10 mouse cellular contexts compared by ENCODE assay signal in genomic region chr12:33403265-33403693, GRCm38 (mm10). TPM values are rescaled to one million over a fixed set of nuclear protein-coding genes. Genes with fewer than 3 reads are reported as not detected.
DNase-seq lines count a peak whose midpoint lies in the region; ATAC-seq and TF ChIP-seq lines count a peak whose summit lies in the region.
"Had no signal": no experiment of that assay in that cellular context is flagged by ENCODE, and none has a peak within 500 bp of the region (broad histone marks: within the 10 kb centered on the region; RNA-seq: fewer than 3 reads in every experiment).

No protein-coding gene starts in this region.

- no peak for TF ChIP-seq CTCF in stomach, postnatal 0 days (IDR thresholded peaks at IDR 0.05; ENCODE audit: low read depth)

- TF ChIP-seq EP300 in stomach, postnatal 0 days (optimal IDR thresholded peaks at IDR 0.05), result no peak

- H3K27ac ChIP-seq in stomach, embryonic 14.5 days (ENCODE audit: low read length), result no peak overlapping the region
- no peak overlapping the region for H3K27ac ChIP-seq in stomach, postnatal 0 days (replicated peaks)
- H3K27ac ChIP-seq in embryonic facial prominence, embryonic 11.5 days (replicated peaks; ENCODE audit: low read depth, low read length), result no peak overlapping the region
- peak overlapping the region; percentile 12; the same call in 1 of the 2 replicates for H3K27ac ChIP-seq in lung, embryonic 15.5 days
- no peak overlapping the region for H3K27ac ChIP-seq in forebrain, embryonic 13.5 days
- no peak overlapping the region for H3K27ac ChIP-seq in hindbrain, embryonic 12.5 days

- H3K36me3 ChIP-seq in stomach, embryonic 14.5 days (ENCODE audit: control insufficient read depth, insufficient read depth, low read length), result no peaks in the 10 kb centered on the region
- no peaks in the 10 kb centered on the region for H3K36me3 ChIP-seq in stomach, postnatal 0 days (ENCODE audit: control insufficient read depth, insufficient read depth, low read length)
- H3K36me3 ChIP-seq in embryonic facial prominence, embryonic 11.5 days (replicated peaks; ENCODE audit: control insufficient read depth, insufficient read depth, low read depth, low read length), result no peaks in the 10 kb centered on the region
- H3K36me3 ChIP-seq in lung, embryonic 15.5 days, result no peaks in the 10 kb centered on the region
- no peaks in the 10 kb centered on the region for H3K36me3 ChIP-seq in forebrain, embryonic 13.5 days (ENCODE audit: poor library complexity, severe bottlenecking)
- H3K36me3 ChIP-seq in hindbrain, embryonic 12.5 days, result no peaks in the 10 kb centered on the region

- no peak for DNase-seq in stomach, postnatal 0 days (ENCODE audit: low spot score)
- DNase-seq in embryonic facial prominence, embryonic 11.5 days (ENCODE audit: low spot score), result peak; percentile 37
- no peak for DNase-seq in Muller cell, postnatal 12 days (ENCODE audit: inconsistent ontology term)
- DNase-seq: cerebellum, adult 11-12 months; heart, postnatal 10 days; kidney, adult 9 months had no signal

- H3K4me3 ChIP-seq in stomach, embryonic 14.5 days (ENCODE audit: low read depth, low read length), result no peak overlapping the region
- H3K4me3 ChIP-seq in stomach, postnatal 0 days (ENCODE audit: low read depth, low read length), result no peak overlapping the region
- no peak overlapping the region for H3K4me3 ChIP-seq in embryonic facial prominence, embryonic 11.5 days (ENCODE audit: low read depth, low read length)
- no peak overlapping the region for H3K4me3 ChIP-seq in lung, embryonic 15.5 days
- H3K4me3 ChIP-seq in forebrain, embryonic 13.5 days, result no peak overlapping the region
- no peak overlapping the region for H3K4me3 ChIP-seq in hindbrain, embryonic 12.5 days

- H3K4me2 ChIP-seq in stomach, embryonic 14.5 days (replicated peaks; ENCODE audit: low read depth, low read length), result no peak overlapping the region
- H3K4me2 ChIP-seq in stomach, postnatal 0 days (replicated peaks; ENCODE audit: low read depth), result no peak overlapping the region
- H3K4me2 ChIP-seq in embryonic facial prominence, embryonic 11.5 days (ENCODE audit: low read depth, low read length), result no peak overlapping the region
- H3K4me2 ChIP-seq in lung, embryonic 15.5 days, result no peak overlapping the region
- H3K4me2 ChIP-seq in forebrain, embryonic 13.5 days, result no peak overlapping the region
- H3K4me2 ChIP-seq in hindbrain, embryonic 12.5 days (replicated peaks), result no peak overlapping the region

- ATAC-seq in stomach, embryonic 14.5 days (ENCODE audit: insufficient number of reproducible peaks, insufficient read depth, low FRiP score, low read depth), result peak; percentile 23; the same call in 1 of the 2 replicates
- no peak for ATAC-seq in stomach, postnatal 0 days (ENCODE audit: low FRiP score, low TSS enrichment)
- ATAC-seq in embryonic facial prominence, embryonic 11.5 days (replicated peaks; ENCODE audit: insufficient number of reproducible peaks, low FRiP score, low TSS enrichment, low read depth), result no peak; the same call in 1 of the 2 replicates
- ATAC-seq in lung, embryonic 15.5 days (ENCODE audit: borderline replicate concordance, extremely low read depth, low FRiP score, low TSS enrichment), result peak; percentile 66; the same call in 1 of the 2 replicates
- ATAC-seq in forebrain, embryonic 13.5 days, result no peak
- ATAC-seq in hindbrain, embryonic 12.5 days (ENCODE audit: low FRiP score), result no peak

- no peaks in the 10 kb centered on the region for H3K27me3 ChIP-seq in stomach, embryonic 14.5 days (ENCODE audit: control insufficient read depth, insufficient read depth, low read length)
- H3K27me3 ChIP-seq in stomach, postnatal 0 days (ENCODE audit: control insufficient read depth, insufficient read depth, low read length), result no peaks in the 10 kb centered on the region
- no peaks in the 10 kb centered on the region for H3K27me3 ChIP-seq in embryonic facial prominence, embryonic 11.5 days (ENCODE audit: control insufficient read depth, insufficient read depth, low read length)
- H3K27me3 ChIP-seq in lung, embryonic 15.5 days, result no peaks in the 10 kb centered on the region
- H3K27me3 ChIP-seq in forebrain, embryonic 13.5 days, result no peaks in the 10 kb centered on the region
- H3K27me3 ChIP-seq in hindbrain, embryonic 12.5 days, result no peaks in the 10 kb centered on the region

- 18% methylated on average over 7 of the region's 7 CpGs for WGBS in stomach, embryonic 14.5 days
- 18% methylated on average over 7 of the region's 7 CpGs for WGBS in stomach, postnatal 0 days
- 25% methylated on average over 7 of the region's 7 CpGs for WGBS in embryonic facial prominence, embryonic 11.5 days
- WGBS in lung, embryonic 15.5 days, result 19% methylated on average over 7 of the region's 7 CpGs
- WGBS in forebrain, embryonic 13.5 days, result 71% methylated on average over 7 of the region's 7 CpGs
- 66% methylated on average over 7 of the region's 7 CpGs for WGBS in hindbrain, embryonic 12.5 days

- peaks cover 4% of the 10 kb centered on the region; the same call in 1 of the 2 replicates for H3K4me1 ChIP-seq in stomach, embryonic 14.5 days (ENCODE audit: control insufficient read depth, insufficient read depth, low read length)
- H3K4me1 ChIP-seq in stomach, postnatal 0 days (replicated peaks; ENCODE audit: control insufficient read depth, insufficient read depth), result no peaks in the 10 kb centered on the region
- no peaks in the 10 kb centered on the region for H3K4me1 ChIP-seq in embryonic facial prominence, embryonic 11.5 days (ENCODE audit: control insufficient read depth, insufficient read depth, low read length)
- peaks cover 16% of the 10 kb centered on the region; the same call in 1 of the 2 replicates for H3K4me1 ChIP-seq in lung, embryonic 15.5 days
- H3K4me1 ChIP-seq in forebrain, embryonic 13.5 days, result no peaks in the 10 kb centered on the region
- H3K4me1 ChIP-seq in hindbrain, embryonic 12.5 days, result peaks cover 7% of the 10 kb centered on the region

- no peaks in the 10 kb centered on the region for H3K9me3 ChIP-seq in stomach, embryonic 14.5 days (ENCODE audit: control insufficient read depth, low read depth, low read length)
- H3K9me3 ChIP-seq in stomach, postnatal 0 days (ENCODE audit: control insufficient read depth, low read length), result no peaks in the 10 kb centered on the region
- H3K9me3 ChIP-seq in embryonic facial prominence, embryonic 11.5 days (replicated peaks; ENCODE audit: control insufficient read depth, low read length), result no peaks in the 10 kb centered on the region
- H3K9me3 ChIP-seq in lung, embryonic 15.5 days, result no peaks in the 10 kb centered on the region
- no peaks in the 10 kb centered on the region for H3K9me3 ChIP-seq in forebrain, embryonic 13.5 days (replicated peaks)
- H3K9me3 ChIP-seq in hindbrain, embryonic 12.5 days (replicated peaks), result no peaks in the 10 kb centered on the region

- H3K9ac ChIP-seq in stomach, embryonic 14.5 days (replicated peaks; ENCODE audit: low read depth, low read length), result no peak overlapping the region
- H3K9ac ChIP-seq in stomach, postnatal 0 days (ENCODE audit: low read length), result no peak overlapping the region
- no peak overlapping the region for H3K9ac ChIP-seq in embryonic facial prominence, embryonic 11.5 days (replicated peaks; ENCODE audit: low read length)
- H3K9ac ChIP-seq in lung, embryonic 15.5 days, result no peak overlapping the region
- no peak overlapping the region for H3K9ac ChIP-seq in forebrain, embryonic 13.5 days
- no peak overlapping the region for H3K9ac ChIP-seq in hindbrain, embryonic 12.5 days

RNA-seq across cellular contexts. Expression of gene Efcab10, which starts 8.6 kb away (rescaled TPM):
- polyA plus RNA-seq in stomach, embryonic 14.5 days (2014; fragmentation: Nextera tagmentation; extraction: Ambion mirVana), result not detected in 2 replicates
- polyA plus RNA-seq in stomach, postnatal 0 days (2015; fragmentation: Nextera tagmentation; extraction: Ambion mirVana), result 0.21 TPM in 1 of 2 replicates, not detected in the other
- polyA plus RNA-seq in embryonic facial prominence, embryonic 11.5 days (2014; fragmentation: Nextera tagmentation; extraction: Ambion mirVana), result 0.66 and 0.78 TPM in 2 replicates
- polyA plus RNA-seq in lung, embryonic 15.5 days (2015; fragmentation: Nextera tagmentation; extraction: Ambion mirVana), result 2.2 and 2.6 TPM in 2 replicates
- 1.0 and 1.6 TPM in 2 replicates for polyA plus RNA-seq in forebrain, embryonic 13.5 days (2015; fragmentation: Nextera tagmentation; extraction: Ambion mirVana)
- polyA plus RNA-seq in hindbrain, embryonic 12.5 days (2016; fragmentation: Nextera tagmentation; extraction: Ambion mirVana), result 3.0 and 3.5 TPM in 2 replicates

RNA-seq across cellular contexts. Expression of gene Twistnb, which starts 26.2 kb away (rescaled TPM):
- polyA plus RNA-seq in stomach, embryonic 14.5 days (2014; fragmentation: Nextera tagmentation; extraction: Ambion mirVana), result 67.3 and 71.3 TPM in 2 replicates
- polyA plus RNA-seq in stomach, postnatal 0 days (2015; fragmentation: Nextera tagmentation; extraction: Ambion mirVana), result 40.9 and 44.9 TPM in 2 replicates
- polyA plus RNA-seq in embryonic facial prominence, embryonic 11.5 days (2014; fragmentation: Nextera tagmentation; extraction: Ambion mirVana), result 56.9 and 61.9 TPM in 2 replicates
- 50.6 and 51.3 TPM in 2 replicates for polyA plus RNA-seq in lung, embryonic 15.5 days (2015; fragmentation: Nextera tagmentation; extraction: Ambion mirVana)
- polyA plus RNA-seq in forebrain, embryonic 13.5 days (2015; fragmentation: Nextera tagmentation; extraction: Ambion mirVana), result 44.2 and 48.6 TPM in 2 replicates
- 45.6 and 48.1 TPM in 2 replicates for polyA plus RNA-seq in hindbrain, embryonic 12.5 days (2016; fragmentation: Nextera tagmentation; extraction: Ambion mirVana)

Comparison
In these comparisons a context has a peak if more than half of its experiments do, and no peak if none do; other contexts are left out.
1. ATAC-seq: peak in stomach, embryonic 14.5 days (single experiment) and lung, embryonic 15.5 days (single experiment); none in stomach, postnatal 0 days (single experiment), embryonic facial prominence, embryonic 11.5 days (single experiment), forebrain, embryonic 13.5 days (single experiment) and hindbrain, embryonic 12.5 days (single experiment).